Mouse (Mus musculus): ENCODE data around the gene Sorl1.

DNA sequence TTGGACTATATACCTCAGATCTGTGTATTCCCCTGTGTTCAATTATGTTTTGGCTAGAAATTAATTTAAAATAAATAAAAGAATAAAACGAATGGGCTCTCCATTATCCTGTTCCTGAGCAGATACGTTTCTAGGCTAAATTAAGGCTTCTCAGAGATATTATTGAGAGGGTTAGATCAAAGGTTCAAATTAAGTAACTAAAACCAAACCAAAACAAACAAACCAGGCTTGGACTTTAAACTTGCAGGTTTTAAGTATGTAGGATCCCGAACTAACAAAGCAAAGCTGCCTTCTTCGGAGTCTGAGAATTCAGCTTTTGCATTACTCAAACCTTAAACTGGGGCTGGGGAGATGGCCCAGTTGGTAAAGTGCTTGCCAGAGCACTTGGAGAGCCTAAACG lies 13.5 kb upstream of the Sorl1 start:
- TF ChIP-seq POLR2A (IDR thresholded peaks at IDR 0.05; ENCODE audit: low read depth, low read length), result no peak
- no peak for TF ChIP-seq CTCF (conservative IDR thresholded peaks at IDR 0.05; ENCODE audit: insufficient read depth, insufficient read length, low read depth, low read length)

Data from kidney, adult 2 months (tissue).